Mouse (Mus musculus): ENCODE measurements around the gene 1700020L24Rik.

DNA sequence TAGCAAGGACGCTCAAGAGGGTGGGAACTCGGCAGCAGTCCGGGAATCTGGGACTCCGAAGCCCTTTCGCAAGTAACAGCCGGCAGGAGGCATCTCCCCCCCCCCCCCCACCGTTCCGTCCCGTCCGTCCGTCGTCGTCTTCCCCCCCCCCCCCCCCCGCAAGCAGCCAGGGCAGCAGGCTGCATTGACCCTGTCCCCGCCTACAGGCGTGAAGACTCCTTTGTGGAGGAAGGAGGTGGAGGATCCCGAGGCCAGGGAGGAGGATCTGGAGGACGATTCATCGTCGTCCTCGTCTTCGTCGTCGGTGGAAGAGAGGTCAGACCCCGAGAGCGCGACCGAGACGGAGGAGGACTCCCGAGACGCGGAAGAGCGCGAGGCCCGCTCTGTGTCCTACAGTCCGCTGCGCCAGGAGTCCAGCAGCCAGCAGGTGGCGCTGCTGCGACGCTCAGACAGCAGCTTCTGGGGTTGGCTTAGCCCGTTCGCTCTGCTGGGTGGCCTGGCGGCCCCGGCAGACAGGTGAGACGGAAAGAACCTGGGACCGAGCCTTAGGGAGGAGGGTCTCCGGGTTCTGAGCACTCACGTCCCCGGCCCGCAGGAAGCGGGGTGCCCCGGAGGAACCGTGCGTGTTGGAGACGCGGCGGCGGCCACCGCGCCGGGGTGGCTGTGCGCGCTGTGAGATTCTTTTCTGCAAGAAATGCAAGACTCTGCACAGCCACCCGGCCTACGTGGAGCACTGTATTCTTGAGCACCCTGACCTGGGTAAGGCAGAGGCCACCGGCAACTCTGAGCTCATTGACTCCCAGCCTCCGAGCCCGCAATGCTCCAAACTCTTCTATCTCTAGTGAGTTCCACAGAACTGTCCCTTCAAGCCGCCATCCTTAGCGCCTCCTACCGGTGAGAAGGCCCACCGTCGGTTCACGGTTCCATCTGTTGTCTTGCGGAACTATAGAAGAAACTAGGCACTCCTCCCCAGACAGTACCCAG lies 2.9 kb downstream of the 1700020L24Rik start:
- TF ChIP-seq CTCF (IDR thresholded peaks at IDR 0.05; ENCODE audit: low read depth) (peak; percentile 97), EP300 (optimal IDR thresholded peaks at IDR 0.05) (no peak)

Measured in stomach, postnatal 0 days (tissue).